Mouse (Mus musculus) ES-E14 (cell line): ENCODE results near the gene Adh6a. TPM values are rescaled to one million over a fixed set of nuclear protein-coding genes. Genes with fewer than 3 reads are reported as not detected.

ENCODE experiments used
- DNase-seq: peaks from one replicate; pipeline ENCODE4 v3.0.0-alpha.2; 2013; ENCODE audit warnings: low read depth, low spot score
- H3K27ac ChIP-seq: 2 replicates; pipeline ENCODE4 v1.5.1; 2012; ENCODE audit warnings: low read depth, mild to moderate bottlenecking, low read length, moderate library complexity, mixed read lengths; ENCODE audit not compliant: poor library complexity, insufficient read depth, severe bottlenecking
- H3K36me3 ChIP-seq: 2 replicates; pipeline ENCODE4 v1.6.1; 2012; ENCODE audit warnings: mild to moderate bottlenecking, low read length, moderate library complexity, mixed read lengths; ENCODE audit not compliant: control insufficient read depth, poor library complexity, insufficient read depth, severe bottlenecking
- H3K4me1 ChIP-seq, 2 experiments: fragments of 150-350 bp in 1 of 2; sonication (generic) in 1 of 2; 2 replicates each; pipeline ENCODE4 v1.6.1; 2012; ENCODE audit warnings: low read length in 2 of 2, mild to moderate bottlenecking in 1 of 2, mixed read lengths in 1 of 2; ENCODE audit not compliant: control insufficient read depth in 2 of 2, insufficient read depth in 2 of 2, poor library complexity in 1 of 2
- H3K4me3 ChIP-seq, 2 experiments: fragments of 150-350 bp in 1 of 2; sonication (generic) in 1 of 2; 2 replicates each; pipeline ENCODE4 v1.5.1; 2012; ENCODE audit warnings: low read length in 2 of 2, low read depth in 1 of 2, mild to moderate bottlenecking in 1 of 2, mixed read lengths in 1 of 2; ENCODE audit not compliant: insufficient read depth in 1 of 2, poor library complexity in 1 of 2, severe bottlenecking in 1 of 2
- H3K9ac ChIP-seq: 2 replicates; pipeline ENCODE4 v1.6.1; 2012; ENCODE audit warnings: low read depth, mild to moderate bottlenecking, low read length, mixed read lengths; ENCODE audit not compliant: poor library complexity, insufficient read depth, severe bottlenecking
- H3K9me3 ChIP-seq: fragments of 150-350 bp; sonication (generic); 2 replicates; pipeline ENCODE4 v1.6.1; 2012; ENCODE audit warnings: low read depth, mild to moderate bottlenecking, low read length; ENCODE audit not compliant: control insufficient read depth, insufficient read depth
- CHD2 ChIP-seq: IDR thresholded peaks from 2 replicates; pipeline ENCODE4 v1.6.1; 2014; ENCODE audit warnings: mild to moderate bottlenecking, low read depth, low read length, inconsistent platforms
- HCFC1 ChIP-seq: IDR thresholded peaks from 2 replicates; pipeline ENCODE4 v1.6.1; 2012; ENCODE audit warnings: low read length, inconsistent platforms, borderline replicate concordance; ENCODE audit not compliant: insufficient read depth
- MAFK ChIP-seq: IDR thresholded peaks from 2 replicates; pipeline ENCODE4 v1.6.1; 2014; ENCODE audit warnings: mild to moderate bottlenecking, low read depth, low read length, inconsistent platforms; ENCODE audit not compliant: insufficient read depth
- ZC3H11A ChIP-seq: IDR thresholded peaks from 2 replicates; pipeline ENCODE4 v1.6.1; 2012; ENCODE audit warnings: low read depth, mild to moderate bottlenecking, inconsistent platforms, low read length, borderline replicate concordance
- ZNF384 ChIP-seq: IDR thresholded peaks from 2 replicates; pipeline ENCODE4 v1.6.1; 2012; ENCODE audit warnings: low read depth, low read length, inconsistent platforms
- in situ Hi-C, 2 experiments: fragments of 600-800 bp; cut with MboI; formaldehyde crosslinking; loops; one replicate each; pipeline ENCODE4 v1.15.1; 2025; ENCODE audit warnings: low sequenced_read_pairs in 2 of 2, inconsistent platforms in 1 of 2; ENCODE audit not compliant: unreplicated experiment in 2 of 2
- total RNA-seq: library from RNA; depleted of rRNA; stranded (reverse); fragments of 300-350 nt; gene quantifications from 2 replicates; pipeline ENCODE4 v1.2.3, GENCODE M21; 2012; rRNA removed

Adh6a gene
- total RNA-seq, 1 experiment: not detected

DNA sequence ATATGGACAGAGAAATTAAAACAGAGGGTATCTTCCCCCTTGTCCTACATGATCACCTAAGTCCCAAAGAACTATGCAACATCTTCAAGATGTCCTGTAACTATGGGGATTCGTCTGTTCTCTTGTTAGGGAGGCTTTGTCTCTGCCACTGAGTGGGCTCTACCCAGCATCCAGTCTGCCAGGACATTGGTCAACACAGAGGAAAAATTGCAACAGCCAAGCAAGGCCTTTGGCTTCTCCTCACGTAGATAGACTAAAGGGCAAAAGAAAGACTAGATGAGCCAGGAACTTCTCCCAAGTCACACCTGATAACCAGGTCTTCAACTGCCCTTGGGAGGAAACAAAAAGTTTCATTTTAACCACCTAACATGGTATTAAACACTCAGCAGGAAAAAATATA lies 62.1 kb downstream of the Adh6a start:
- no peak for DNase-seq
- no peak overlapping the region for H3K4me3 ChIP-seq
- in situ Hi-C loops: no loop called here
- H3K9ac ChIP-seq: no peak overlapping the region
- no peak for TF ChIP-seq MAFK
- no peak for TF ChIP-seq HCFC1
- no peak for TF ChIP-seq ZNF384
- TF ChIP-seq CHD2: no peak
- no peak for TF ChIP-seq ZC3H11A
- H3K36me3 ChIP-seq: no peaks in the 10 kb centered on the region
- no peaks in the 10 kb centered on the region for H3K4me1 ChIP-seq
- no peaks in the 10 kb centered on the region for H3K9me3 ChIP-seq
- no peak overlapping the region for H3K27ac ChIP-seq

Other genes starting within 250 kb of the Adh6a start
- under 0.01 and 0.05 TPM in 2 replicates for gene 1110002E22Rik, start 248.2 kb upstream of the Adh6a start, total RNA-seq
- not detected in 2 replicates for gene Gm5105, start 245.9 kb upstream of the Adh6a start, total RNA-seq
- gene Trmt10a, start 169.8 kb upstream of the Adh6a start, total RNA-seq: 16.2 and 16.5 TPM in 2 replicates
- gene Mttp, start 168.3 kb upstream of the Adh6a start, total RNA-seq: 10.3 and 10.8 TPM in 2 replicates
- not detected in 2 replicates for gene 4930579F01Rik, start 119.5 kb upstream of the Adh6a start, total RNA-seq
- 0.36 and 0.48 TPM in 2 replicates for gene Adh7, start 95.5 kb upstream of the Adh6a start, total RNA-seq
- gene Adh1, start 52.3 kb upstream of the Adh6a start, total RNA-seq: 0.36 TPM in 1 of 2 replicates, not detected in the other
- gene Adh6b, start 28.5 kb downstream of the Adh6a start, total RNA-seq: not detected in 2 replicates
- gene Adh4, start 102.2 kb downstream of the Adh6a start, total RNA-seq: 0.48 and 0.98 TPM in 2 replicates
- 222 and 245 TPM in 2 replicates for gene Adh5, start 129.8 kb downstream of the Adh6a start, total RNA-seq
- gene Metap1, start 176.2 kb downstream of the Adh6a start, total RNA-seq: 50.8 and 67.7 TPM in 2 replicates
- gene Eif4e, start 212.9 kb downstream of the Adh6a start, total RNA-seq: 202 and 235 TPM in 2 replicates